Mouse (Mus musculus): ENCODE measurements around the gene Deaf1. TPM values are rescaled to one million over a fixed set of nuclear protein-coding genes. Genes with fewer than 3 reads are reported as not detected.

The Deaf1 gene
- polyA plus RNA-seq, 1 experiment from 2014 or later: 39.4 TPM

- H3K4me3 ChIP-seq: no peak overlapping the region
- 75% methylated on average over 3 of the region's 3 CpGs for WGBS
These were observed 8.8 kb upstream of the Deaf1 start for GRCm38 (mm10) chr7:141336296-141336695.

GRCm38 (mm10) chr7:141335682-141336081 lies 8.2 kb upstream of the Deaf1 start:
- Histone ChIP-seq H3K4me1 (peaks cover 31% of the 10 kb centered on the region), H3K27me3 (ENCODE audit: insufficient read depth, poor library complexity, severe bottlenecking) (peaks cover 26% of the 10 kb centered on the region), H3K9me3 (no peaks in the 10 kb centered on the region), H3K36me3 (peaks cover 27% of the 10 kb centered on the region), H3K4me3 (no peak overlapping the region), H3K27ac (no peak overlapping the region)
- peak; percentile 63 for DNase-seq (ENCODE audit: low spot score)
- WGBS: 88% methylated on average over 4 of the region's 4 CpGs

More at GRCm38 (mm10) chr7:141336296-141336695, 8.8 kb upstream of the Deaf1 start:
- Histone ChIP-seq H3K27ac (no peak overlapping the region), H3K4me1 (peaks cover 31% of the 10 kb centered on the region), H3K36me3 (peaks cover 27% of the 10 kb centered on the region), H3K9me3 (no peaks in the 10 kb centered on the region), H3K27me3 (ENCODE audit: insufficient read depth, poor library complexity, severe bottlenecking) (peaks cover 31% of the 10 kb centered on the region)
- peak; percentile 67 for DNase-seq (ENCODE audit: low spot score)

- H3K4me1 ChIP-seq: peaks cover 28% of the 10 kb centered on the region
- WGBS: 75% methylated on average over 2 of the region's 2 CpGs
- H3K9me3 ChIP-seq: no peaks in the 10 kb centered on the region
- no peak overlapping the region for H3K27ac ChIP-seq
- peaks cover 25% of the 10 kb centered on the region for H3K27me3 ChIP-seq (ENCODE audit: insufficient read depth, poor library complexity, severe bottlenecking)
- peaks cover 27% of the 10 kb centered on the region for H3K36me3 ChIP-seq
- peak; percentile 58 for DNase-seq (ENCODE audit: low spot score)
- H3K4me3 ChIP-seq: no peak overlapping the region
These were observed 7.6 kb upstream of the Deaf1 start for GRCm38 (mm10) chr7:141335044-141335579.

- DNase-seq (ENCODE audit: low spot score): no peak
- H3K36me3 ChIP-seq: peaks cover 27% of the 10 kb centered on the region
- H3K4me1 ChIP-seq: peaks cover 9% of the 10 kb centered on the region
- 81% methylated on average over 6 of the region's 6 CpGs for WGBS
- H3K27me3 ChIP-seq (ENCODE audit: insufficient read depth, poor library complexity, severe bottlenecking): no peaks in the 10 kb centered on the region
- no peaks in the 10 kb centered on the region for H3K9me3 ChIP-seq
- H3K4me3 ChIP-seq: no peak overlapping the region
- no peak overlapping the region for H3K27ac ChIP-seq
These were observed 4.5 kb upstream of the Deaf1 start for GRCm38 (mm10) chr7:141331990-141332389.

- Histone ChIP-seq H3K4me1 (peaks cover 21% of the 10 kb centered on the region), H3K9me3 (no peaks in the 10 kb centered on the region), H3K27ac (no peak overlapping the region), H3K27me3 (ENCODE audit: insufficient read depth, poor library complexity, severe bottlenecking) (no peaks in the 10 kb centered on the region), H3K4me3 (no peak overlapping the region), H3K36me3 (peaks cover 25% of the 10 kb centered on the region)
- DNase-seq (ENCODE audit: low spot score): no peak
These were observed 3.2 kb upstream of the Deaf1 start for GRCm38 (mm10) chr7:141330706-141331105.

GRCm38 (mm10) chr7:141328373-141328990 lies 992 bp upstream of the Deaf1 start:
- no peaks in the 10 kb centered on the region for H3K27me3 ChIP-seq (ENCODE audit: insufficient read depth, poor library complexity, severe bottlenecking)
- peak overlapping the region; percentile 98 for H3K27ac ChIP-seq
- DNase-seq (ENCODE audit: low spot score): no peak
- H3K36me3 ChIP-seq: peaks cover 21% of the 10 kb centered on the region
- peaks cover 21% of the 10 kb centered on the region for H3K4me1 ChIP-seq
- no peaks in the 10 kb centered on the region for H3K9me3 ChIP-seq
- peak overlapping the region; percentile 82 for H3K4me3 ChIP-seq
- WGBS: 21% methylated on average over 24 of the region's 24 CpGs

GRCm38 (mm10) chr7:141326546-141327446 lies 694 bp downstream of the Deaf1 start:
- Histone ChIP-seq H3K36me3 (peaks cover 28% of the 10 kb centered on the region), H3K4me1 (peaks cover 21% of the 10 kb centered on the region), H3K4me3 (peak overlapping the region; percentile 82), H3K27ac (peak overlapping the region; percentile 98), H3K27me3 (ENCODE audit: insufficient read depth, poor library complexity, severe bottlenecking) (no peaks in the 10 kb centered on the region), H3K9me3 (no peaks in the 10 kb centered on the region)
- 6% methylated on average over 35 of the region's 35 CpGs for WGBS
- peak; percentile 84 for DNase-seq (ENCODE audit: low spot score)

- no peak overlapping the region for H3K4me3 ChIP-seq
- H3K36me3 ChIP-seq: peaks cover 49% of the 10 kb centered on the region
- no peak for DNase-seq (ENCODE audit: low spot score)
- no peak overlapping the region for H3K27ac ChIP-seq
- H3K4me1 ChIP-seq: peaks cover 21% of the 10 kb centered on the region
- no peaks in the 10 kb centered on the region for H3K9me3 ChIP-seq
- 93% methylated on average over 1 of the region's 1 CpGs for WGBS
- H3K27me3 ChIP-seq (ENCODE audit: insufficient read depth, poor library complexity, severe bottlenecking): no peaks in the 10 kb centered on the region
These were observed 2.8 kb downstream of the Deaf1 start for GRCm38 (mm10) chr7:141324686-141325085.

GRCm38 (mm10) chr7:141319446-141319845 lies 8.0 kb downstream of the Deaf1 start:
- Histone ChIP-seq H3K4me3 (no peak overlapping the region), H3K36me3 (peaks cover 98% of the 10 kb centered on the region), H3K27ac (no peak overlapping the region), H3K4me1 (no peaks in the 10 kb centered on the region), H3K9me3 (no peaks in the 10 kb centered on the region), H3K27me3 (ENCODE audit: insufficient read depth, poor library complexity, severe bottlenecking) (no peaks in the 10 kb centered on the region)
- DNase-seq (ENCODE audit: low spot score): no peak
- WGBS: 73% methylated on average over 2 of the region's 2 CpGs

GRCm38 (mm10) chr7:141317619-141318132 lies 9.8 kb downstream of the Deaf1 start:
- H3K36me3 ChIP-seq: peaks cover 99% of the 10 kb centered on the region
- no peaks in the 10 kb centered on the region for H3K27me3 ChIP-seq (ENCODE audit: insufficient read depth, poor library complexity, severe bottlenecking)
- DNase-seq (ENCODE audit: low spot score): no peak
- no peaks in the 10 kb centered on the region for H3K4me1 ChIP-seq
- WGBS: 77% methylated on average over 1 of the region's 1 CpGs
- H3K27ac ChIP-seq: no peak overlapping the region
- H3K9me3 ChIP-seq: no peaks in the 10 kb centered on the region
- no peak overlapping the region for H3K4me3 ChIP-seq

- Histone ChIP-seq H3K27ac (no peak overlapping the region), H3K4me3 (no peak overlapping the region), H3K27me3 (ENCODE audit: insufficient read depth, poor library complexity, severe bottlenecking) (no peaks in the 10 kb centered on the region), H3K4me1 (no peaks in the 10 kb centered on the region), H3K36me3 (peaks cover 99% of the 10 kb centered on the region), H3K9me3 (no peaks in the 10 kb centered on the region)
- DNase-seq (ENCODE audit: low spot score): no peak
- WGBS: 83% methylated on average over 5 of the region's 5 CpGs
These were observed 11.5 kb downstream of the Deaf1 start for GRCm38 (mm10) chr7:141315974-141316373.

- no peak for DNase-seq (ENCODE audit: low spot score)
- 88% methylated on average over 8 of the region's 8 CpGs for WGBS
- Histone ChIP-seq H3K4me1 (no peaks in the 10 kb centered on the region), H3K27me3 (ENCODE audit: insufficient read depth, poor library complexity, severe bottlenecking) (no peaks in the 10 kb centered on the region), H3K36me3 (peaks cover 99% of the 10 kb centered on the region), H3K4me3 (no peak overlapping the region), H3K9me3 (no peaks in the 10 kb centered on the region), H3K27ac (no peak overlapping the region)
These were observed 12.4 kb downstream of the Deaf1 start for GRCm38 (mm10) chr7:141315076-141315475.

GRCm38 (mm10) chr7:141314416-141314815 lies 13.1 kb downstream of the Deaf1 start:
- 91% methylated on average over 2 of the region's 2 CpGs for WGBS
- H3K27me3 ChIP-seq (ENCODE audit: insufficient read depth, poor library complexity, severe bottlenecking): no peaks in the 10 kb centered on the region
- peaks cover 99% of the 10 kb centered on the region for H3K36me3 ChIP-seq
- no peak for DNase-seq (ENCODE audit: low spot score)
- H3K27ac ChIP-seq: no peak overlapping the region
- H3K4me1 ChIP-seq: no peaks in the 10 kb centered on the region
- H3K9me3 ChIP-seq: no peaks in the 10 kb centered on the region
- no peak overlapping the region for H3K4me3 ChIP-seq

Data from heart, embryonic 10.5 days (tissue).